Mouse (Mus musculus) liver, postnatal 0 days (tissue): ENCODE results near the gene Zfp472.

Experiments used
- CTCF ChIP-seq: sonication (generic); IDR thresholded peaks from 2 replicates; pipeline ENCODE4 v1.5.1; 2016; ENCODE audit warnings: antibody characterized with exemption, low read depth
- EP300 ChIP-seq: IDR thresholded peaks from 2 replicates; pipeline ENCODE4 v1.6.1; 2016; ENCODE audit warnings: antibody characterized with exemption, low read depth, mild to moderate bottlenecking

- no peak for TF ChIP-seq EP300
- TF ChIP-seq CTCF = no peak
Observed at GRCm38 (mm10) chr17:32939831-32940230, 25.8 kb upstream of the Zfp472 start.
